Mouse (Mus musculus): ENCODE measurements around the gene Gpx4.

Gpx4 gene

DNA sequence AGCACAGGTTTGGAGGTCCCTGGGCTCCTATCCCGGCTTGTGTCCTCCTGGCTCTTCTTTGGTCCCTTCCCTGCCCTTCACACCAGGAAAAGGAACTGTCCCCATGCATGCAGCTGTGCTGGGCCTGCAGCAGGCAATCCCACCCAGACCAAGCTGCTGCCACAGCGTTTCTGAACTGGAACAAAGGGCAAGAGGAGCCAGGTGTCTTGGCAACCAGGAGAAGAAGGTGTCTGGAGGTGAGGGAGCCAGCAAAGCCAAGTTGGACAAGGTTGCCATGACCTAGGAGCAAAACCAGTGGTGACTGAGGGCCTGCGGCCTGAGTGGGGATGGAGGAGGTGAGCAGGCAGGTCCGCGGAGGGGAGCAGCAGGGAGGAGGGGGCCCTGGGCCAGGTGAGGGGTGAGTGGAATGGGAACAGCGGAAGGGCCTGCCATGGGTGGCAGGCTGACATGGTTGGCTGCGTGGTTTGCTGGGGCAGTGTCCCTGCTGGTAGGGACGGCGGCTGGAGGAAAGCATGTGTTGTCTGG lies at the start of gene Gpx4:
Gene Gpx4, plus strand, starts transcription at position 126 of the 525 bp plus-strand sequence.
- no peak for DNase-seq (ENCODE audit: extremely low read depth, low read depth, low spot score)

DNA sequence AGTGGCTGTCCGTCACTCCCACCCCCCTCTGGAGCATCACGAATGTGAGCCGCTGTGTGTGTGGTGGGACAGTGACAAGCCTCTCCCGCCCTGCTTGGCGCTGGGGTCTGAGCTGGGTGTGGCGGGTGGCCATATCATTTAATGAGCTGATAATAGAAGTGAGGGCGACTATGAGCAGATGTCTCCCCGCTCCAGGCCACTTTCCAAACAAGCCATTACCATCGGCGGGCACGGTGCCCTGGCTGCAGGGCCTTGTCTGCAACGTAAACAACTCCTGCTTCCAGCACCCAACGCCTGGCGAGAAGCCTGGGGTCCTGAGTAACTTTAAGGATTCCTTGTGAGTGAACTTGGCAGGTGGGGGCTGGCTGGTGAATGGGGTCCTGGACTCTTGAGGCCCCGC lies 49.1 kb upstream of the Gpx4 start:
- no peak for DNase-seq (ENCODE audit: extremely low read depth, low read depth, low spot score)

- DNase-seq (ENCODE audit: extremely low read depth, low read depth, low spot score): no peak
Observed at GRCm38 (mm10) chr10:80001945-80002344, 45.0 kb upstream of the Gpx4 start.

GRCm38 (mm10) chr10:80002829-80003228 lies 44.1 kb upstream of the Gpx4 start:
- no peak for DNase-seq (ENCODE audit: extremely low read depth, low read depth, low spot score)

DNA sequence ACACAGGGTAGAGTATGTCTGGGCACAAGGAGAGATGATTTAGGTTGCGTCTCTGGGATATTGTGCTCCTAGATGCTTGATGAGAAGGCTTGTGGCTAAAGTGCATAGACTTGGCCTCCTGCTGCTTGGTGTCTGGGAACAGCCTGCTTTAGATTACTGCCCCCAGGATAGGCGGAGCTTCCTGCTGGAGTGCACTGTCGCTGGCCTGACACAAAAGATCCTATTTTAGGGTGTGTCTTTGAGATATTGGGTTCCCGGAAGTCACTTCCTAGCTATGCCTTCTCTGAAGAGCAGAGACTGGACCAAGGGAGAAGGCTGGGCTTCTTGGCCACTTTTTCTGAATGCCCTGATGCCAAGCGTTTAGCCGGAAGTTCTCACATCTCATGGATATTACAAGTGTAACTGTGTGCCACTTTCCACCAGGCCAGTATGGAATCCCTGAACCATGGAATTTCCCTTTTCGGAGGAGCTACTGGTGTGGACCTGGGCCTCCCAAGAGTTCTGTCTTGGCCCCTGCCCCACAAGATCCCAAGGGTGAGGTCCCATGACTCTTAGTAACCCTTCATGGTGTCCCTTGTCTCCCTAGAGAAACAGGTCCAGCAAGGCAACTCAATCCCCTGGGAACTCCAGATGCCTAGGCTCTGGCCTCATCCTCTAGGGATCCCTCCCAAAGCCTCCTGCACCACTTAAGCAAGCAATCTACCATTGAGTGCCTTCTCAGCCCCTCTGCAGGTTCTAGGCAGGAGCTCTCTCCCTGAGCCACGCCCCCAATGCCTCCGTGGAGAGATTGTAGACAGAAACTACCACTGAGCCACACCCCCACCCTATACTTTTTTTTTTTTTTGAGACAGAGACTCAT lies 43.4 kb upstream of the Gpx4 start:
- no peak for DNase-seq (ENCODE audit: extremely low read depth, low read depth, low spot score)

DNA sequence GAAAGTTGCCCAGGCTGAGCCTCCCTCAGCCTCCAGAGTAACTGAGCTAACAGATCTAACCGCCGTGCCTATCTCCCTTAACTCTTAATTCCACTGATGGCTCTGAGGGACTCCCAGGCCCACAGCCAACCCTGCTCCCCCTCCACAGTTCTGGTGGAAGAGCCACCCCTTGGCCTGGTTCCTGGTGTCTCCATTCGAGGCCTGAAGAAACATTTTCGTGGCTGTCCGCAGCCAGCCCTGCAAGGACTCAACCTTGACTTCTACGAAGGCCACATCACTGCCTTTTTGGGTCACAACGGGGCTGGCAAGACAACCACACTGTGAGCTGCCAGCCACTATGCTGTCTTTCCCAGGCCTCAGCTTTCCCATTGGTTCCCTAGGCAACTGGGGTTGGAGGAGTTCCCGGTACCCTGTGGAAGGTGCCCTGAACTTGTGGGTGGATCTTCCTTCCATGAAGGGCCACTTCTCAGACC lies 42.7 kb upstream of the Gpx4 start:
- DNase-seq (ENCODE audit: extremely low read depth, low read depth, low spot score): no peak

DNA sequence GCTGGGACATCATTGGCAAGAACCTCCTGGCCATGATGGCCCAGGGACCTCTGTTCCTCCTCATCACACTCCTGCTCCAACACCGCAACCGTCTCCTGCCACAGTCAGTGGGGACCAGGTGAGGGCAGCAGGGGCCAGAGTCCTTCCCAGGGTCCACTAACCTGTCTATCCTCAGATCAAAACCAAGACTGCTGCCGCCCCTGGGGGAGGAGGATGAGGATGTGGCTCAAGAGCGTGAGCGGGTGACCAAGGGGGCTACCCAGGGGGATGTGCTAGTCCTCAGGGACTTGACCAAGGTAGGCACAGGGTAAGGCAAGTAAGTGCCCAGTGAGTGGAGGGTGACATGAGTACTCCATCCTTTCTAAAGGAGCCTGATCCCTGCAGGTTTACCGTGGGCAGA lies 35.2 kb upstream of the Gpx4 start:
- no peak for DNase-seq (ENCODE audit: extremely low read depth, low read depth, low spot score)

- DNase-seq (ENCODE audit: extremely low read depth, low read depth, low spot score): no peak
Observed at GRCm38 (mm10) chr10:80013609-80014008, 33.4 kb upstream of the Gpx4 start.

DNA sequence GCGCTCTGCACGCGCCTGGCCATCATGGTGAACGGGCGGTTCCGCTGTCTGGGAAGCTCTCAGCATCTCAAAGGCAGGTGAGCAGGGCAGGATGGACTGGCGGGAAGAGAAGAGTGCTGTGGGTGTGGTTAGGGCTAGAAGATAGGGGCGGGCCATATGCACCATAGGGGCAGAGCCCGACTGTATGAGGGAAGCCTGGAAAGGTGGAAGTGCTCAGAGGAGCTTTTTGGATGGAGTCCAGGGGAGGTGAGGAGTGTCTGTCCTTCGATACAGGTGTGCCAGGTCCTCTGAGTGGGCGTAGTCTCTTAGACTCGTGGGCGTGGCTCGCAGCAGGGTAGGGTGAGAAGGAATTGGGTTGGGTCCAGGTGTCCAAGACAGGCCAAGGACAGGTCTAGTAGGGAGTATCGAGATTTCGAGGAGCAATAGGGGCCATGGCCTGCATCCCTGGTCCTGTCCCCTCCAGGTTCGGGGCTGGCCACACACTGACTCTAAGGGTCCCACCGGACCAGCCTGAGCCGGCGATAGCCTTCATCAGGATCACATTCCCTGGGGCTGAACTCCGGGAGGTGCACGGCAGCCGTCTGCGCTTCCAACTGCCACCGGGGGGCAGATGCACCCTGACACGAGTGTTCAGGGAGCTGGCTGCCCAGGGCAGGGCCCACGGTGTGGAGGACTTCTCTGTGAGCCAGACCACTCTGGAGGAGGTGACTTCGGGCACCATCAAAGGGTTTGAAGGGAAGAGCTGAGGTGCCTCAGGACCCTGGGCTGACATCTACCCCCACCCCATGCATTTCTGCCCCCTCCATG lies 32.3 kb upstream of the Gpx4 start:
- no peak for DNase-seq (ENCODE audit: extremely low read depth, low read depth, low spot score)

DNA sequence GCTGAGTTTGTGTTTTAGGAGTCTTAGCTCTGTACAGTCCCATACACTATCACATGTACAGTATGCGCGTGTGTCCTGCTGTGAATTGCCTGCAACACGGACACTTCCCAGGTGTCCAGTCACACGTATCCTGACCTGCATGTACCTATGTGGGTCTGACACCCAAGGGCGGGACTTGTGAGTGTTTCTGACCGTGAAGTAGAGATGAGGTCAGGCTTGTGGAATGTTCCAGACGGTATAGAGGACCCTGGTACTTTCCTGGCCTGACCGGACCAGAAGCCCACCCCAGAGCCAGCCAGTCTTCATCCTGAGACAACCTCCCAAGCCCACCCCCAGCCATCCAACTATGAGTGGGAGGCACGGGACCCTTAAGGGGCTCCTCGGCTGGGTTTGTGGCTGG lies 31.4 kb upstream of the Gpx4 start:
- no peak for DNase-seq (ENCODE audit: extremely low read depth, low read depth, low spot score)

DNA sequence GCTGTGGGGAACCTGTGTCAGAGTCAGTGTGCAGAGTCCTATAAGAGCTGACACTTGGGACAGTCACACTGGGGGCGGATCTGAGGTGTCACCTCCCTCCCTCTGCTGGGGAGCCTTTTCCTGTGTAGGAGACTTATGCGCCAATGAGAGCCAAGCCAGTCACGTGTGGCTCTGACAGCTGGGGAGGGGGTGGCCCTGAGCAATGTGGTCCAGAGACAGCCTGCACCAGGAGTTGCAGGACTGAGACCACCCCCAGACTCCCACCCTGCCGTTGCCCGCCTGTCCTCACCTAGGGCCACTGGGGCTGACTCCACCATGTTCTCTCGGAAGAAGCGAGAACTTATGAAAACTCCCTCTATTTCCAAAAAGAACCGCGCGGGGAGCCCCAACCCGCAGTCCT lies 30.5 kb upstream of the Gpx4 start, which contains the start of gene Arhgap45:
Gene Arhgap45, plus strand, starts transcription at position 143 of the 400 bp plus-strand sequence.
- DNase-seq (ENCODE audit: extremely low read depth, low read depth, low spot score): no peak

GRCm38 (mm10) chr10:80016931-80017330 lies 30.0 kb upstream of the Gpx4 start:
- DNase-seq (ENCODE audit: extremely low read depth, low read depth, low spot score): no peak

DNA sequence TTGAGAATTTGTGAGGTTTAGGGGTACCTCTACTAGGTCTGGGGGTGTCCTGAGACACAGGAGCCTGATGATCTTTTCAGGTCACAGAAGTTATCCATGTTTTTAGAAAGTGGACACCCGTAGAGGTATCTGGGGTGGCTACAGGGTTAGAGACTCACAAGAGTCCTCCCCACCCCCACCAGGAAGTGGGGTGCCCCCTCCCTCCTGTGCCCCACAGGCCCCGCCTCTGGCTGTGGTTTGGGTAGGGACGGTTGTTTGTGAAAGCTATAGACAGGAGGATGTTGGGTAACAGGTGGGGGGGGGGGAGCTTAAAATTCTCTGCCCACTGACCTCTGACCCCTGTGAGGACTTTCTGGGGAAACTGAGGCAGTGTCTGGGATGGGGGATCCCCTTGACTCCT lies 29.6 kb upstream of the Gpx4 start:
- no peak for DNase-seq (ENCODE audit: extremely low read depth, low read depth, low spot score)

DNA sequence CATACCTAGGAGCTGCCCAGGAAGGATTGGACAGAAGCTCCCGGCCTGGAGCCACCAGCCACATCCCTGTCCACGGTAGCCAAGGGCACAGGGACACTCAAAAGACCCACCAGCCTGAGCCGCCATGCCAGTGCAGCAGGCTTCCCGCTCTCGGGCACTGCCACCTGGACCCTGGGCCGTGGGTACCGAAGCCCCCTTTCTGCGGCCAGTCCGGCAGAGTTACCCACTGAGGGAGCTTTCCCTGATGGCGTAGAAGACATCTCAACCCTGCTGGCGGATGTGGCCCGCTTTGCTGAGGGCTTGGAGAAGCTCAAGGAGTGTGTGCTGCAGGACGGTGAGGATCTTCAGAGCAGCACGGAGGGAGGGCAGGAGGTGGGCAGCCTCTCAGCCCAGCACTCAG lies 29.2 kb upstream of the Gpx4 start:
- no peak for DNase-seq (ENCODE audit: extremely low read depth, low read depth, low spot score)

- DNase-seq (ENCODE audit: extremely low read depth, low read depth, low spot score): no peak
Observed at GRCm38 (mm10) chr10:80018739-80019297, 28.1 kb upstream of the Gpx4 start.

DNA sequence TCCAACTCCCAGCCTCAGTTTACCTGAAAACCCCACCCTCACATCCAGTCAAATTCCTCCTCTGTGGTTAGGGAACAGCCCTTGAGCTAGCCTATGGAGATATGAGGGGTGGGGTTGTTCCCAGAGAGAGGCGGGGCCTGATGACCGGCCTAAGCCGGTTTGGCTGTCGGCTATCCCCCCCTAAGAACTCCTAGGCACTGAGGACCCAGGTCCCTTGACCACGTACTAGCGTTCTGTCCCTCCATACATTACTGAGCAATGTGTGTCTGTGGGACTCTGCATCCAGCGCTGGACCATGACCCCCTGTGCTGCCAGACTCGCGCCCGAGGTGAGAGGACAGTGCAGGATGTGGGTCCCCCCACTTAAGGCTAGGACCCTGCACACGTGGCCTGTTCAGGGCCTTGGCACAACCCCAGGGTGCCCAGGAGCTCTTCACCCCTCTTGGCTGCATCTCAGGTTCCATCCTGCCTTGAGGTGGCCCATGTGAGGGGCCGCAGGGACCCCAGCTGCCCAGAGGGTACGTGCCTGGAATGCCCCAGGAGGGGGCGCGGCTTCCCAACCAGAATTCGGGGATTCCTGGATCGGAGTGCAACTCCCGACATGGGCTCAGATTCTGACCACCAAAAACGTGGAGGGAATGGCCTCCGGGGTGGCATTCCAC lies 27.4 kb upstream of the Gpx4 start:
- no peak for DNase-seq (ENCODE audit: extremely low read depth, low read depth, low spot score)

DNA sequence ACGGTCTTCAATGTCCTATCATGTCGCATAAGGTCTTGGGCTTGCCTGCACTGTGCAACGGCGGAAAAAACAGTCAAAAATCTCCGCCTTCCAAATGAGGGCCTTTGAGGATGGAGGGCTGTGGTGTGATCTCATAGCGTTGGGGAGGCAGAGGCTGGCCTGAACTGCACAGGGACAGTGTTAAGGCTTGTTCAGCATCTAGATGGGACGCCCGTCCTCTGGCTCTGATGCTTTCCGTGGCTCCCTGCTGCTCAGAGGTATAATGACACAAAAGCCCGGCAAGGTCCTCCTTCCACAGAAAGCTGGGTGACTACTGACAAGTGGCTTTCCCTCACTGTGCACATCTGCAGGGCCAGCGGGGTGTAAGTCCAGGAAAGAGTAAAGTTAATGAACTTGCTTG lies 26.8 kb upstream of the Gpx4 start:
- DNase-seq (ENCODE audit: extremely low read depth, low read depth, low spot score): no peak

- no peak for DNase-seq (ENCODE audit: extremely low read depth, low read depth, low spot score)
Observed at GRCm38 (mm10) chr10:80020603-80021319, 26.2 kb upstream of the Gpx4 start.

DNA sequence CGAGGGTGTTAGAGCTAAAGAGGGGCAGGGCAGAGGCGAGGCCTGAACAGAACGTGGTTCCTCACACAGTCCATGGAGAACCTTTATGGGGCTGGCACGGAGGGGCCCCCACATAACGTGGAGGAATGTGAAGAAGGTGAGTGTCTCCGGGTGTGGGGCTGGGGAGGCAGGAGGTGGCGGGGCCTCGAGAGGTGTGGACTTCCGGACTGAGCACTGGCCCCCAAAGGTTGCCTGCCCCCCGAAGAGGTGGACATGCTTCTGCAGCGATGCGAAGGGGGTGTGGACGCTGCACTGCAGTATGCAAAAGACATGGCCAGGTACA lies 25.7 kb upstream of the Gpx4 start:
- DNase-seq (ENCODE audit: extremely low read depth, low read depth, low spot score): no peak

DNA sequence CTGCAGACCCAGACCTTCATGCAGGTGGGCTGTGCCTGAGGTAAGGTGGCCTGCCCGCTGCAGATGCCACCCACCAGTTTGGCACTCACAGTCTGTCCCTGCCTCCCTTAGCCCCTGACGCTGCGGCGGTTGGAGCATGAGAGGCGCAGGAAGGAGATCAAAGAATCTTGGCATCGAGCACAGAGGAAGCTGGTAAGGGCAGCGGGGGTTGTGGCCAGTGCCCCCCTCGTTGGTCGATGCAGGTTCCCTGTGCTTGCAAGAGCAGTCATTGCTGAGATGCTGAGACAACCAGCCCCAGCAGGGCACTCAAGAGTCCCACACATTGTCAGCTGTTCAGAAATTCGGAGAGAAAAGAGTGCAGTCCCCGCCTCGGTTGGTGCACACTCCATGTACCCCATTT lies 24.8 kb upstream of the Gpx4 start:
- DNase-seq (ENCODE audit: extremely low read depth, low read depth, low spot score): no peak
